Mouse (Mus musculus): Measurements from ENCODE around the gene Arhgef28.

- TF ChIP-seq POLR2A (IDR thresholded peaks at IDR 0.05; ENCODE audit: low read depth, low read length) (no peak), CTCF (IDR thresholded peaks at IDR 0.05; ENCODE audit: extremely low read depth, insufficient read length, insufficient replicate concordance, low read depth, low read length) (no peak)
These were observed 22.9 kb downstream of the Arhgef28 start for GRCm38 (mm10) chr13:98183157-98183878.
